Mouse (Mus musculus): Measurements from ENCODE around the gene Rtf2.

The Rtf2 gene

GRCm38 (mm10) chr2:172484696-172485370, 44.5 kb downstream of the Rtf2 start:
- DNase-seq (ENCODE audit: low spot score): no peak

DNA sequence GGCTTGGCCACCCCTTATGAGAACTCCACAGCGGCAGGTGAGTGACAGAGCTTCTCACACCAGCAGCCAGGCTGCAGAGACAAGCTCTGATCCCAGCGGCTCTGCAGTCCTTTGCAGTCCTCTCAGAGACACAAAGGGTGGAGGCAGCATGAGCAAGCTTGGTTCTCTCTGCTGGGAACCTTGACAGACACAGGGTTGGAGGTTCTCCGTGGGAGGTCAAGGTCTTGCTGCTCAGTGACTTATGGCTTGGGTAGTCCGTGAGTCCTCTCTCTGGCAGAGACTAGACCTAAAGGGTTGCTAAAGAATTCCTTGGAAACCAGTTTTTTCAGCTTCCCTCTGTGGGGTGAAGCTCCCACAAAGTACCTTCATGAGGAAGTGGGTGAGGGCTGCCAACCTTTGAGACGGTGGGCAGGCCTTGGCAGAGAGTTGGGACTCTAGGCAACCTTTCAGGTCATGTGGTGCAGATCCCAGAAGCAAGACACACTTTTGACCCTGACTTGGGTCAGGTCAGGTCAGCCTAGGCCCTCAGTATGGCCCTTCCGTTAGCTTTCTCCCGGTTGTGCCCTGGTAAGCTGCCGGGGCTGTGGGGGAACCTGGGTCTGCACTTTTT, 56.5 kb downstream of the Rtf2 start:
- no peak for DNase-seq (ENCODE audit: low spot score)

GRCm38 (mm10) chr2:172498823-172499222, 58.5 kb downstream of the Rtf2 start:
- DNase-seq (ENCODE audit: low spot score): peak; percentile 37

DNA sequence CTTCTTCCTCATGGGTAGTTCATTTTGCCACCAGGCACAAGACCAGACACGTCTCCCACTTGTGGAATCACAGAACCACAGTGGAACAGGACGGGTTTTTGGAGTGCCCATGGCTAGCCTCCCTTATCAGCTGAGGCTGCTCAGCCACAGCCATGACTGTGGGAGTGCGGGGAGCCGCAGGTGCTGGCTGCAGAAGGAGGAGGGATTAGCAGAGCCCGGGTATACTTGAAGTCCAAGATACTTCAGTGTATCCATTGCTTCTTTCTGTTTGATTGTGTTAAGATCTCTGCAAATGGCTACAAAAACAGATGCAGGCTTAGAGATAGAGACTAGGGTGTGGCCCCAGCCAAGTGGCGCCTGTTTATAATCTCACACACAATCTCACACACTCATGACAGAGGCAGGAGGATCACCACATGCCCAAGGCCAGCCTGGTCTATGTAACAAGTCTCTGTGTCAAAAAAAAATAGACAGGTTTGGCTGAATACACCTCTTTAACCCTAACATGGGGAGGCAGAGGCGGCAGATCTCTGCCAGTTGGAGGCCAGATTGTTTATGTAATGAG, 60.5 kb downstream of the Rtf2 start:
- DNase-seq (ENCODE audit: low spot score): no peak

DNA sequence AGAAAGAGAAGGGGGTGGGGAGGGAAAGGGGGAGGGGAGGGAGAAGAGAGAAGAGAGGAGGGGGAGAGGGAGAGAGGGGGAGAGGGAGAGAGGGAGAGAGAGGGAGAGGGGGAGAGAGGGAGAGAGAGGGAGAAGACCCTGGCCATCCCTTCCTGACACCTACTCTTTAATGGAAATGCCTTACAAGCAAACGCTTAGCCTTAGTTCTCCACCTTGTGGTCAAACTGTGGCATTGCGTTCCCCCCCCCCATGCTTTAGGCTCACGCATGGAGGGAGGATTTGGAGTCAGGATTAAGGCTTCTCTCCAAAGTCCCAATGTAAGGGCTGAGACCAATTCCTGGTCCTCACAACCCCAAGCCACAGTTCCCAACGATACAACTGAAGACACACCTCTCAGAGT, 61.0 kb downstream of the Rtf2 start:
- DNase-seq (ENCODE audit: low spot score): peak; percentile 49

GRCm38 (mm10) chr2:172502168-172502567, 61.8 kb downstream of the Rtf2 start:
- DNase-seq (ENCODE audit: low spot score): no peak

DNA sequence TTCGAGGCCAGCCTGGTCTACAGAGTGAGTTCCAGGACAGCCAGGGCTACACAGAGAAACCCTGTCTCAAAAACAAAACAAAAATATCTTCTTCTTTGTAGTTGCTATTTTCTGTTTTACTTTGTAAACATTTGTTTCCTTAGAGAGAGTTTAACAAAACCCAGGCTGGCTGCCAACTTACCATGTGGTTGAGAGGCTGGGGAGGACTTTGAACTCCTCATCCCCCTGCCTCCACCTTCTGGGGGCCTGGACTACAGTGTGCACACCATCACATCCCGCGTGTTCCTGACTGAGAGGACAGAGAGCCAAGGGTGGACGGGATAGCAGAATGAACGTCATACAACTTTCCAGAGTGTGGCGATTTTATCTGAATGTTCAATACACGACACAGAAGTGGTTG, 65.8 kb downstream of the Rtf2 start:
- DNase-seq (ENCODE audit: low spot score): no peak

GRCm38 (mm10) chr2:172510056-172510712, 69.8 kb downstream of the Rtf2 start:
- no peak for DNase-seq (ENCODE audit: low spot score)

- DNase-seq (ENCODE audit: low spot score): peak; percentile 72
These were observed 70.5 kb downstream of the Rtf2 start for GRCm38 (mm10) chr2:172510899-172511298.

DNA sequence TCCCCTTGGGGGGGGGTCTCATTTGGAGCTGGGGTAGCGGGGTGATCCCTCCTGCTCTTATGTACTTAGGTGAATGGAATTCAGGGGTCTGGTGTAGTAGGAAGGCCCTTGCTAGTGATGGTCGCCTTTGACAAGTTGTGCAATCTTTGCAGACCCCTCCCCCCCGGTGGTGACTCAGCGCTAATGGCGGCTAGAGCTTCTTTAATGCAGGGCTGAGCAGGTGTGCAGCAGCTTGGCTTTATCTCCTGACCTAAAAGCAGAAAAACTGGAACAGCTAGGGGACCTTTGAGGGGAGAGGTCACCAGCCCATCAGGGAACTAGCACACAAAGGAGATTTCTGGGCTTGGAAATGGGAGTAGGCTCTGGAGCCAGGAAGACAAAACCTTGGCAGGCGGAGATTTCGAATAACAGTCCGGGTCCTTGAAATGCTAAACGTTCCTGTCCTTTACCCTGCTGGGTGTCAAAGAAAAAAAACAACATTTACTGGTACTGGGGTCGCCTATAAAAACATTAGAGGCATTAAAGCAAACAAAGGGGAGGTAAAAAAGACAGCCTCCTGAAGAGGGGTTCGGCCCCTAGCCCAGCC, 76.1 kb downstream of the Rtf2 start:
- no peak for DNase-seq (ENCODE audit: low spot score)
